Mouse (Mus musculus): ENCODE measurements at regions not wholly inside any gene's neighbourhood (a gene's known extent, or its start where the extent isn't known, plus 50 kb on each side); places are given as distances from the start of the nearest gene placed in this dataset.

- TF ChIP-seq POLR2A (IDR thresholded peaks at IDR 0.05; ENCODE audit: insufficient read depth, low read depth, low read length): no peak
- no peak for TF ChIP-seq CTCF (IDR thresholded peaks at IDR 0.05; ENCODE audit: insufficient read depth, low read depth, low read length)
Observed at GRCm38 (mm10) chr19:21174636-21175035, 97.4 kb upstream of the Zfand5 start.
